15 mouse cellular contexts compared by ENCODE assay signal in the genomic region with DNA sequence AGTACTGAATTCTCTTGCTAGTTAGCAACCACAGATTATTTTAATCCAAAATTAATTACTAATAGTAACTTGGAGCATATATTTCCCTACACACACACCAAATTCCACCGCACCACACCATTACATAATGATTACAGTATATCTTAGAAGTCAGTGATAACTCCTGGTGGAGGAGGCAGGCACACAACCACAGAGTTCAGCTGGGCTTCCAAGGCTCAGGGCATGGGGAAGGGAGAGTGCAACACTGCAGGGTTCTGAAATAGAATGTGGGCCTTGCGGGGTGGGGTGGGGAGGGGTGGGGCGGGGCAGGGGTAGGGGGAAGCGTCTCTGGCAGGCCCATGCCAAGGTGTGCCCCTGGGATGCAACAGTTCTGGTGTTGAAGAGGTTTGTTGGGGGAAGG. TPM values are rescaled to one million over a fixed set of nuclear protein-coding genes. Genes with fewer than 3 reads are reported as not detected.
A peak's percentile ranks its signal among the peaks of the same experiment; 100 is the strongest.
DNase-seq lines count a peak whose midpoint lies in the region; ATAC-seq lines count a peak whose summit lies in the region.
"Had no signal": no experiment of that assay in that cellular context is flagged by ENCODE, and none has a peak within 500 bp of the region (broad histone marks: within the 10 kb centered on the region; RNA-seq: fewer than 3 reads in every experiment).

No protein-coding gene starts in this region.

- 0 out of 2 replicates have a peak overlapping the region, but pooled peaks have one; percentile 23 for H3K27ac ChIP-seq in hindbrain, embryonic 10.5 days
- no peak overlapping the region for H3K27ac ChIP-seq in hindbrain, embryonic 16.5 days (ENCODE audit: low read depth, low read length)
- no peak overlapping the region for H3K27ac ChIP-seq in midbrain, embryonic 11.5 days (ENCODE audit: low read depth, low read length)
- no peak overlapping the region for H3K27ac ChIP-seq in midbrain, embryonic 15.5 days
- H3K27ac ChIP-seq: left cerebral cortex, adult 2 months had no signal

- 0 out of 2 replicates have a peak, but pooled peaks cover 6% of the 10 kb centered on the region for H3K27me3 ChIP-seq in hindbrain, embryonic 10.5 days (ENCODE audit: insufficient read depth, poor library complexity, severe bottlenecking)
- no peaks in the 10 kb centered on the region for H3K27me3 ChIP-seq in hindbrain, embryonic 16.5 days (replicated peaks; ENCODE audit: control insufficient read depth, insufficient read depth, low read length)
- H3K27me3 ChIP-seq in midbrain, embryonic 11.5 days (ENCODE audit: control insufficient read depth, insufficient read depth, low read length): no peaks in the 10 kb centered on the region
- no peaks in the 10 kb centered on the region for H3K27me3 ChIP-seq in midbrain, embryonic 15.5 days (replicated peaks)

- H3K36me3 ChIP-seq in hindbrain, embryonic 10.5 days: no peaks in the 10 kb centered on the region
- H3K36me3 ChIP-seq in hindbrain, embryonic 16.5 days (ENCODE audit: control insufficient read depth, insufficient read depth, low read length): no peaks in the 10 kb centered on the region
- H3K36me3 ChIP-seq in midbrain, embryonic 11.5 days (ENCODE audit: control insufficient read depth, insufficient read depth, low read length): no peaks in the 10 kb centered on the region
- no peaks in the 10 kb centered on the region for H3K36me3 ChIP-seq in midbrain, embryonic 15.5 days (replicated peaks)

- no peak overlapping the region for H3K4me3 ChIP-seq in hindbrain, embryonic 10.5 days
- H3K4me3 ChIP-seq in hindbrain, embryonic 16.5 days (ENCODE audit: low read length): no peak overlapping the region
- no peak overlapping the region for H3K4me3 ChIP-seq in midbrain, embryonic 11.5 days (ENCODE audit: low read depth, low read length)
- H3K4me3 ChIP-seq in midbrain, embryonic 15.5 days: no peak overlapping the region
- H3K4me3 ChIP-seq: left cerebral cortex, adult 2 months had no signal

- no peak overlapping the region for H3K4me2 ChIP-seq in hindbrain, embryonic 16.5 days (ENCODE audit: low read length)
- no peak overlapping the region for H3K4me2 ChIP-seq in midbrain, embryonic 11.5 days
- H3K4me2 ChIP-seq in midbrain, embryonic 15.5 days: no peak overlapping the region

- DNase-seq in hindbrain, embryonic 10.5 days (ENCODE audit: low spot score): no peak
- DNase-seq in midbrain, embryonic 11.5 days (ENCODE audit: low spot score, missing footprints): peak; percentile 37
- no peak for DNase-seq in kidney, adult 8-10 months
- DNase-seq in spleen, postnatal 10 days (ENCODE audit: low spot score in 2 of 2): no peak
- DNase-seq: B cell, adult 2 months; cerebellum, adult 18-20 months; cerebellum, postnatal 25 days; forebrain, postnatal 0 days; kidney, postnatal 36 days; lung, adult 2 months; retina, postnatal 1 day had no signal

- no peak for ATAC-seq in hindbrain, embryonic 16.5 days
- no peak for ATAC-seq in midbrain, embryonic 11.5 days (ENCODE audit: low FRiP score)
- ATAC-seq in midbrain, embryonic 15.5 days (replicated peaks): no peak
- peak; percentile 45 for ATAC-seq in megakaryocyte progenitor cell, adult 5-6 weeks (replicated peaks; ENCODE audit: poor library complexity)
- ATAC-seq: forebrain, postnatal 0 days had no signal

- H3K9ac ChIP-seq in hindbrain, embryonic 16.5 days (ENCODE audit: low read depth, low read length): no peak overlapping the region
- no peak overlapping the region for H3K9ac ChIP-seq in midbrain, embryonic 11.5 days (ENCODE audit: low read length)
- no peak overlapping the region for H3K9ac ChIP-seq in midbrain, embryonic 15.5 days
- H3K9ac ChIP-seq: forebrain, postnatal 0 days had no signal

- no peaks in the 10 kb centered on the region for H3K9me3 ChIP-seq in hindbrain, embryonic 10.5 days
- H3K9me3 ChIP-seq in hindbrain, embryonic 16.5 days (ENCODE audit: control insufficient read depth, low read length): no peaks in the 10 kb centered on the region
- no peaks in the 10 kb centered on the region for H3K9me3 ChIP-seq in midbrain, embryonic 11.5 days (ENCODE audit: control insufficient read depth, low read length)
- H3K9me3 ChIP-seq in midbrain, embryonic 15.5 days: no peaks in the 10 kb centered on the region

- 46% methylated on average over 4 of the region's 4 CpGs for WGBS in hindbrain, embryonic 10.5 days
- WGBS in hindbrain, embryonic 16.5 days: 48% methylated on average over 4 of the region's 4 CpGs
- WGBS in midbrain, embryonic 11.5 days: 55% methylated on average over 4 of the region's 4 CpGs
- WGBS in midbrain, embryonic 15.5 days: 38% methylated on average over 4 of the region's 4 CpGs

- H3K4me1 ChIP-seq in hindbrain, embryonic 10.5 days (replicated peaks): 0 out of 2 replicates have a peak, but pooled peaks cover 12% of the 10 kb centered on the region
- H3K4me1 ChIP-seq in hindbrain, embryonic 16.5 days (ENCODE audit: control insufficient read depth, insufficient read depth, low read depth, low read length): no peaks in the 10 kb centered on the region
- H3K4me1 ChIP-seq in midbrain, embryonic 11.5 days (ENCODE audit: control insufficient read depth, insufficient read depth, low read length): no peaks in the 10 kb centered on the region
- peaks cover under 1% of the 10 kb centered on the region; the same call in 1 of the 2 replicates for H3K4me1 ChIP-seq in midbrain, embryonic 15.5 days

RNA-seq across cellular contexts. Expression of gene Cxadr, which starts 5.7 kb away (rescaled TPM):
- 48.3 and 58.4 TPM in 2 replicates for polyA plus RNA-seq in hindbrain, embryonic 10.5 days (2016; fragmentation: Nextera tagmentation; extraction: Ambion mirVana)
- polyA plus RNA-seq in hindbrain, embryonic 16.5 days (2015; fragmentation: Nextera tagmentation; extraction: Ambion mirVana): 144 and 156 TPM in 2 replicates
- polyA plus RNA-seq in midbrain, embryonic 11.5 days (2014; fragmentation: Nextera tagmentation; extraction: Ambion mirVana): 69.0 and 76.4 TPM in 2 replicates
- 169 and 181 TPM in 2 replicates for polyA plus RNA-seq in midbrain, embryonic 15.5 days (2015; fragmentation: Nextera tagmentation; extraction: Ambion mirVana)
- 1.6 and 1.9 TPM in 2 replicates for total RNA-seq in megakaryocyte progenitor cell, adult 5-6 weeks (2015)
- total RNA-seq in megakaryocyte progenitor cell, adult 5-6 weeks (2017): 2.7 and 7.5 TPM in 2 replicates
